Mouse (Mus musculus) brain, embryonic 14.5 days (tissue): ENCODE data around the gene Dedd2. TPM values are rescaled to one million over a fixed set of nuclear protein-coding genes. Genes with fewer than 3 reads are reported as not detected.

ENCODE experiments used
- DNase-seq: peaks from one replicate; pipeline ENCODE4 v3.0.0-alpha.2; 2011; ENCODE audit warnings: low read depth
- CTCF ChIP-seq: fragments of 200-500 bp; IDR thresholded peaks from 2 replicates; pipeline ENCODE4 v1.5.1; 2012; ENCODE audit warnings: inconsistent platforms, mild to moderate bottlenecking, moderate library complexity, borderline replicate concordance; ENCODE audit not compliant: insufficient read depth, insufficient read length; ENCODE audit errors: extremely low read depth
- POLR2A ChIP-seq: fragments of 200-500 bp; IDR thresholded peaks from 2 replicates; pipeline ENCODE4 v1.6.1; 2012; ENCODE audit warnings: mild to moderate bottlenecking, inconsistent platforms, borderline replicate concordance; ENCODE audit not compliant: poor library complexity, insufficient read depth, insufficient read length, severe bottlenecking; ENCODE audit errors: extremely low read depth
- polyA plus RNA-seq: library from polyadenylated mRNA; depleted of rRNA; stranded (reverse); fragments of >200 nt; gene quantifications from 2 replicates; pipeline ENCODE4 v1.2.3, GENCODE M21; 2012

Dedd2 gene
- polyA plus RNA-seq, 1 experiment, result 19.1 TPM

- TF ChIP-seq CTCF, result no peak
- TF ChIP-seq POLR2A, result no peak
- DNase-seq, result peak; percentile 98
These were observed 509 bp downstream of the Dedd2 start for GRCm38 (mm10) chr7:25219756-25220456.

GRCm38 (mm10) chr7:25219416-25219750 lies 1.0 kb downstream of the Dedd2 start:
- DNase-seq, result no peak
- no peak for TF ChIP-seq POLR2A
- TF ChIP-seq CTCF, result no peak

GRCm38 (mm10) chr7:25218705-25219415 lies 1.6 kb downstream of the Dedd2 start:
- TF ChIP-seq CTCF, result peak; percentile 13; the same call in 1 of the 2 replicates
- no peak for TF ChIP-seq POLR2A

DNA sequence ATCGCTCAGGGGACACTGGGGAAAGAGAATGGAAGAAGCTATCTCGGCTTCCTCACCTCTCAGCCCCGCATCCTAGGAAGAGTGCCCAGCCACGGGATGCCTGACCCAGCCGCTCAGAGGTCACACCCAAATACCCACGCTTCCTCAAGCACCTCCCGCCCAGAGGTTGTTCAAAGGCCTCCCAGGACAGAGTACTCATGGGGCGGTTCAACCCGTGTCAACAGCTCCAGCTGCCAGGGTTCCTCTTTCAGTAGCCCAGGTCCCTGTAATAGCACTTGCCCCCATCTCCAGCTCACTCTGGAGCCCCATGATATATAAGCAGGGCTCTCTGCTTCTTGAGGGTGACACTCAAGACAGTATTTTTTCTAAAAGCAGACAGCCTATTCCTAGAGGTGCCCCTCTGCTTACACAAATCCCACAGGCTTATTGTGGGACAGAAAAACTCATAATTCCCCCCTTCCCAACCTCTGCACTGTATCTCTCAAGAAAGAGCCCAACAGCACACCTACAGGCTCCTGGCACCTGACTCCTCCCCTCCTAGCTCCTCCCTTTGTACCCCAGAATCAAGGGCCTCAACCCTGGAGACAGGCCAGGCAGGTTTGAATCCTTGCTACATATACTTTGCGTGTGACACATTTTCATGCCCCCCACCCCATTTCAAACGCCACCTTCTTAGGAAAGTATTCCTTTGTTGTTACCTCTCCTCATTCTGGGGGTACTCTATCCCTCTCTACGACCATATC lies 2.6 kb downstream of the Dedd2 start:
- DNase-seq, result no peak

More at GRCm38 (mm10) chr7:25218705-25219415, 1.6 kb downstream of the Dedd2 start:
- DNase-seq, result peak; percentile 77

DNA sequence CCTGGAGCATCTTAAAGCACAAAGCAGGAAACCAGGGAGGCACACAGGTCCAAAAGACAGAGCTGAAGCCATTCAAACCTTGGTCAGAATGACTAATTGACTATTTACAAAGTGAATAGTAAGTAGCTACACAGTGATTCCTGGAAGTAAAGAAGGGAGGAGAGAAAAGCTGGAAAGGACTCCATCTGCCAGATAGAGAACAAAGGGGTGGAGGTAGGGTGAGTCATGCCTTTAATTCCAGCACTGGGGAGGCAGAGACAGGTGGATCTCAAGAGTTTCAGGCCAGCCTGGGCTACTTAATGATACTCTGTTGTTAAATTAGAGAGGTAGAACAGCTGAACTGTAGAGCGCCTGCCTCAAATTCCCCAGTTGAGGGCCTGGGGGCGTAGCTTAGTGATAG lies 6.2 kb downstream of the Dedd2 start:
- TF ChIP-seq POLR2A (no peak), CTCF (no peak)
- DNase-seq, result no peak

More for the DNA sequence above, 2.6 kb downstream of the Dedd2 start:
- TF ChIP-seq POLR2A (no peak), CTCF (no peak)

DNA sequence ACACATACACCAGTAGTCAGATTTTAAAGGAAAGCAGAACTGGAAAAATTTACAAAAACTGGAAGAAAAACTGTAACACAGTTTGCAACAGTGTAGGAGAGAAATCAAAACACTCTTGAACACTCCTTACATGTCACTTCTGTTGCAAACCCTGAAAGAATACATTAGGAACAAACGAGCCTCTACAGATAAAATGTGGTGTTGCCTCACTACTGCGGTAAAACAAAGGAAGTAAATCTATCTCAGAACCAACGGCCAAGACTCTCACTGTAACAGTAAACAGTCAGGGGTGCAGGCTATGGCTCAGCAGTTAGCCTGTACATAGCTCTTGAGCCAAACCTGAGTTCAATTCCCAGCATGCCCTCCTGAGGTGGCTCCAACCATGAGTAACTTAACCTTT lies 7.3 kb downstream of the Dedd2 start:
- TF ChIP-seq POLR2A (no peak), CTCF (no peak)
- DNase-seq, result no peak

GRCm38 (mm10) chr7:25210482-25210881 lies 9.9 kb downstream of the Dedd2 start:
- DNase-seq, result no peak
- TF ChIP-seq CTCF (no peak), POLR2A (no peak)

DNA sequence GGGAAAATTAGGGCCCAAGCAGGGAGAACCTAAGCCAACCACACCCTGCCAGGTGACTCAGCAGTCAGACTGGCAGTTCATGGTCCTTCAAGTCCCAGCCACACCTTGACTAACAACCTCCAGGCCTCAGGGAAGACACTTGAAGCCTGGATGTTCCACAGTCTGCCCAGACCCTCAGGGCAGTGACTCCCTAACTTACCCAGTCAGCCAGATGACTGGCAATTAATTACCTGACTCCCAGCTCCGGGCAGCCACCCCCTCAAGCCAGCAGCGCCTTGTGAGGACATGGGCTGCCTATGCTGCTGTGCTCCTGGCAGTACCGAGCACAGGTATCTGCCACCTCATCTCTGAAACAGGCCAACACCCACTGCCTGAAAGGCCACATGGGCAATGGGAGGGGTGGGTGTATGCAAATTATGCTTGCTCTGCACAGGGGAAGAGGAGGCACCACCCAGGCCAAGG lies 11.2 kb downstream of the Dedd2 start:
- TF ChIP-seq POLR2A (no peak), CTCF (no peak)
- no peak for DNase-seq

- no peak for TF ChIP-seq CTCF
- TF ChIP-seq POLR2A, result no peak
- DNase-seq, result no peak
These were observed 14.2 kb downstream of the Dedd2 start for GRCm38 (mm10) chr7:25206094-25206830.

DNA sequence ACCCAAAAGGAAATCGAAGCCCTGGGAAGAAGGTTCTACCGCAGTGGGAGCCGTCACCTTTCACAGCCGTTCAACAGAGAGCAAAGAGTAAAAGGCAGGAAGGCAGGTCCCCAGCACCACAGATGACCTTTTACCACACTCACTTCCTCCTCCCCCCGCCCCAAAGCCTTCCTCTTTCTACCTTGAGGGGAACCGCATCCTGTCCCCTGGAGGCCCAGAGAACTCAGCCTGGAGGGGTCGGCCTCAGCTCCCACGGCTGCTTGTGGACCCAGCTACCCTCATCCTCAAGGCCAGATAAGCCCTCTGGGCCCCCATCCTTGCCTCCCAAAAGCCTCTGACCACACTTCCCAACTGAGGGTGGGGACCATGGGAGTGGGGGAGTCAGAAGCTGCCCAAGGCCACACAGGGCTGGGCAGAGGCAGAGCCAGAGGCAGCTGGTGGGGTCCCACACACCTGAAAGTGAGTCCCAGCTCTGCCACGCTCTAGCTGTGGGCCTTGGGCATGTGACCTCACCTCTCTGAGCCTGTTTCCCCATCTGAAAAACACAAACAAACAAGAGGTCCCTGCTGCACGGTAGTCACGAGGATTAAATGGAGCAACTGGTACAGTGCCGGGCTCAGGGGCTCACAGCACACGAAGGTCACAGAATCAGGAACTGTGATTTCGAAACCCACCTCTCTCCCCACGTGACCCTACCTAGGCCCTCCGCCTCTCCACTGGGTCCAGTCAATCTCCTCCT lies 14.9 kb downstream of the Dedd2 start:
- DNase-seq, result no peak
- TF ChIP-seq CTCF (no peak), POLR2A (no peak)

DNA sequence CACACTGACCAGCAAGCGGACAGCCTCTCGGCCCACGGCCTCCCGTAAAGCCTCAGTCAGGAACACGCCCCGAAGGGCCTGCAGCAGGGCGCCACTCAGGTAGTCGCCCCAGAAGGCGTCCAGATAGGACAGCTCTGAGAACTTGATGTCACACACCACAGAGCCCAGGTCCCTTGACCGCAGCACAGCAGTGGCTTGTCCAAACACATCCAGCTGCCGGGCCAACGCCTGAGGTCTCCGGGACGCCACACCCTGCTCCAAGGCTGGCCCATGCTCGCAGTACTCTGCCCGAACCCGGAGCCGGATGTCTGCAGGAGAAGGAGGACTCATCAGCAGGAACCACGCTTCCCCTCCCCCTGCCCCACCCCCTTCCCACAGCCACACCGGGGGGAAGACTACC lies 16.8 kb downstream of the Dedd2 start:
- no peak for TF ChIP-seq POLR2A
- TF ChIP-seq CTCF, result no peak
- DNase-seq, result no peak
